ENCODE assay signal across 12 mouse cellular contexts in genomic region chr4:140630136-140630535, GRCm38 (mm10). TPM values are rescaled to one million over a fixed set of nuclear protein-coding genes. Genes with fewer than 3 reads are reported as not detected.
DNase-seq lines count a peak whose midpoint lies in the region; ATAC-seq and TF ChIP-seq lines count a peak whose summit lies in the region.
"Had no signal": no experiment of that assay in that cellular context is flagged by ENCODE, and none has a peak within 500 bp of the region (broad histone marks: within the 10 kb centered on the region; RNA-seq: fewer than 3 reads in every experiment).

No protein-coding gene starts in this region.

- H3K36me3 ChIP-seq in heart, embryonic 13.5 days = peaks cover 14% of the 10 kb centered on the region
- no peaks in the 10 kb centered on the region for H3K36me3 ChIP-seq in liver, adult 2 months (ENCODE audit: control insufficient read depth, insufficient read depth, low read length)
- H3K36me3 ChIP-seq in liver, embryonic 11.5 days (ENCODE audit: control insufficient read depth, insufficient read depth, low read length) = no peaks in the 10 kb centered on the region
- H3K36me3 ChIP-seq in limb, embryonic 15.5 days = no peaks in the 10 kb centered on the region; the same call in 1 of the 2 replicates
- H3K36me3 ChIP-seq: midbrain, embryonic 15.5 days had no signal

- no peaks in the 10 kb centered on the region for H3K79me2 ChIP-seq in liver, adult 2 months (ENCODE audit: control insufficient read depth, insufficient read depth, low read length)

- no peaks in the 10 kb centered on the region for H3K27me3 ChIP-seq in heart, embryonic 13.5 days (replicated peaks)
- H3K27me3 ChIP-seq in liver, adult 2 months (ENCODE audit: control insufficient read depth, insufficient read depth, low read length) = no peaks in the 10 kb centered on the region
- H3K27me3 ChIP-seq in liver, embryonic 11.5 days (replicated peaks; ENCODE audit: control insufficient read depth, insufficient read depth, low read length) = no peaks in the 10 kb centered on the region
- no peaks in the 10 kb centered on the region for H3K27me3 ChIP-seq in limb, embryonic 15.5 days
- H3K27me3 ChIP-seq: midbrain, embryonic 15.5 days; Patski had no signal

- no peak overlapping the region for H3K4me3 ChIP-seq in heart, embryonic 13.5 days
- H3K4me3 ChIP-seq in liver, adult 2 months (ENCODE audit: insufficient read depth, low read depth, low read length) = no peak overlapping the region
- no peak overlapping the region for H3K4me3 ChIP-seq in liver, embryonic 11.5 days (ENCODE audit: low read depth, low read length)
- no peak overlapping the region for H3K4me3 ChIP-seq in bone marrow macrophage, adult 2 months (ENCODE audit: insufficient read depth, low read length)
- no peak overlapping the region for H3K4me3 ChIP-seq in limb, embryonic 15.5 days
- H3K4me3 ChIP-seq: midbrain, embryonic 15.5 days had no signal

- TF ChIP-seq POLR2A in liver, adult 2 months (IDR thresholded peaks at IDR 0.05; ENCODE audit: extremely low read depth, insufficient read depth, low read length) = no peak
- no peak for TF ChIP-seq POLR2A in bone marrow macrophage, adult 2 months (IDR thresholded peaks at IDR 0.05; ENCODE audit: borderline replicate concordance, low read depth, low read length)

- DNase-seq in heart, adult 8-10 months (ENCODE audit: low spot score) = no peak
- DNase-seq in liver, adult 2 months (ENCODE audit: extremely low read depth, low read depth, low spot score) = no peak
- no peak for DNase-seq in liver, embryonic 11.5 days (ENCODE audit: low spot score)
- no peak for DNase-seq in urinary bladder, postnatal 36 days (ENCODE audit: low spot score in 2 of 2)
- DNase-seq in cerebellum, adult 11 months = no peak
- DNase-seq: thymus, postnatal 36 days had no signal

- no peak for ATAC-seq in heart, embryonic 13.5 days (ENCODE audit: extremely low read depth, insufficient number of reproducible peaks, low FRiP score, low TSS enrichment)
- no peak for ATAC-seq in liver, embryonic 11.5 days (replicated peaks; ENCODE audit: low FRiP score)
- no peak for ATAC-seq in limb, embryonic 15.5 days (ENCODE audit: insufficient number of reproducible peaks, low FRiP score, low TSS enrichment, low read depth)
- ATAC-seq: midbrain, embryonic 15.5 days had no signal

- H3K27ac ChIP-seq in heart, embryonic 13.5 days (replicated peaks) = peak overlapping the region; percentile 80
- H3K27ac ChIP-seq in liver, adult 2 months (replicated peaks; ENCODE audit: insufficient read depth, low read depth, low read length) = peak overlapping the region; percentile 40
- H3K27ac ChIP-seq in liver, embryonic 11.5 days (ENCODE audit: low read depth, low read length) = no peak overlapping the region
- H3K27ac ChIP-seq in bone marrow macrophage, adult 2 months (ENCODE audit: insufficient read depth, low read depth, low read length) = peak overlapping the region; percentile 56; the same call in 1 of the 2 replicates
- peak overlapping the region; percentile 5; the same call in 1 of the 2 replicates for H3K27ac ChIP-seq in limb, embryonic 15.5 days
- H3K27ac ChIP-seq: hindbrain, embryonic 14.5 days; midbrain, embryonic 15.5 days had no signal

- WGBS in heart, embryonic 13.5 days = 59% methylated on average over 6 of the region's 6 CpGs
- 85% methylated on average over 6 of the region's 6 CpGs for WGBS in liver, adult 2 months
- 73% methylated on average over 6 of the region's 6 CpGs for WGBS in liver, embryonic 11.5 days
- 37% methylated on average over 6 of the region's 6 CpGs for WGBS in limb, embryonic 15.5 days

- H3K4me2 ChIP-seq in heart, embryonic 13.5 days = no peak overlapping the region
- H3K4me2 ChIP-seq in liver, embryonic 11.5 days = no peak overlapping the region
- H3K4me2 ChIP-seq in limb, embryonic 15.5 days = no peak overlapping the region
- H3K4me2 ChIP-seq: hindbrain, embryonic 14.5 days; midbrain, embryonic 15.5 days had no signal

- H3K4me1 ChIP-seq in heart, embryonic 13.5 days = peaks cover 54% of the 10 kb centered on the region
- peaks cover 5% of the 10 kb centered on the region for H3K4me1 ChIP-seq in liver, adult 2 months (ENCODE audit: control insufficient read depth, insufficient read depth, low read length)
- H3K4me1 ChIP-seq in liver, embryonic 11.5 days (replicated peaks; ENCODE audit: control insufficient read depth, insufficient read depth, low read length) = peaks cover 10% of the 10 kb centered on the region
- H3K4me1 ChIP-seq in bone marrow macrophage, adult 2 months (ENCODE audit: control insufficient read depth, insufficient read depth, low read length) = peaks cover 24% of the 10 kb centered on the region
- H3K4me1 ChIP-seq in limb, embryonic 15.5 days = peaks cover 44% of the 10 kb centered on the region

- H3K9ac ChIP-seq in heart, embryonic 13.5 days = peak overlapping the region; percentile 70
- no peak overlapping the region for H3K9ac ChIP-seq in liver, adult 2 months (ENCODE audit: low read depth, low read length)
- H3K9ac ChIP-seq in liver, embryonic 11.5 days (ENCODE audit: low read depth, low read length) = no peak overlapping the region
- no peak overlapping the region for H3K9ac ChIP-seq in limb, embryonic 15.5 days
- H3K9ac ChIP-seq: midbrain, embryonic 15.5 days had no signal

- TF ChIP-seq CTCF in liver, adult 2 months (IDR thresholded peaks at IDR 0.05; ENCODE audit: low read depth, low read length) = no peak
- no peak for TF ChIP-seq CTCF in bone marrow macrophage, adult 2 months (IDR thresholded peaks at IDR 0.05; ENCODE audit: low read depth, low read length)

- H3K9me3 ChIP-seq in heart, embryonic 13.5 days = no peaks in the 10 kb centered on the region
- no peaks in the 10 kb centered on the region for H3K9me3 ChIP-seq in liver, embryonic 11.5 days (ENCODE audit: control insufficient read depth, low read length)
- H3K9me3 ChIP-seq in limb, embryonic 15.5 days = no peaks in the 10 kb centered on the region
- H3K9me3 ChIP-seq: midbrain, embryonic 15.5 days had no signal

RNA-seq across cellular contexts. Expression of gene Arhgef10l, which starts 35.7 kb away (rescaled TPM):
- 15.3 and 18.2 TPM in 2 replicates for polyA plus RNA-seq in heart, embryonic 13.5 days (2015; fragmentation: Nextera tagmentation; extraction: Ambion mirVana)
- 10 to 100 TPM; 59.6 to 80.5 (median 71.9) TPM for total RNA-seq in heart, adult 8-10 months (2022)
- total RNA-seq in liver, adult 2 months (2014; rRNA removed) = 17.7 and 25.5 TPM in 2 replicates
- polyA plus RNA-seq in liver, adult 2 months (2012; rRNA removed) = 54.4 and 69.9 TPM in 2 replicates
- polyA plus RNA-seq in liver, embryonic 11.5 days (2014; fragmentation: Nextera tagmentation; extraction: Ambion mirVana) = 5.0 and 6.7 TPM in 2 replicates
- 71.0 and 85.4 TPM in 2 replicates for polyA plus RNA-seq in bone marrow macrophage, adult 2 months (2012; ENCODE audit: insufficient read depth, insufficient read length, missing spikeins)
- polyA plus RNA-seq in limb, embryonic 15.5 days (2015; fragmentation: Nextera tagmentation; extraction: Ambion mirVana) = 22.4 and 23.0 TPM in 2 replicates
